Mouse (Mus musculus) limb, embryonic 14.5 days (tissue): Measurements from ENCODE around the gene Slc22a15. TPM values are rescaled to one million over a fixed set of nuclear protein-coding genes. Genes with fewer than 3 reads are reported as not detected.
A peak's percentile ranks its signal among the peaks of the same experiment; 100 is the strongest.

Source experiments
- ATAC-seq: fragments of 200-750 bp; cut with Nextera tagmentation; 2 replicates; pipeline ENCODE4 v1.8.0; 2017; ENCODE audit warnings: low read depth, moderate number of reproducible peaks, moderate TSS enrichment; ENCODE audit not compliant: low FRiP score
- DNase-seq: peaks from one replicate; pipeline ENCODE4 v3.0.0-alpha.2; 2015; ENCODE audit warnings: low spot score
- H3K27ac ChIP-seq: fragments of 300-500 bp; sonication (generic); replicated peaks from 2 replicates; pipeline ENCODE4 v1.5.1; 2014; ENCODE audit warnings: low read depth, mild to moderate bottlenecking, low read length, moderate library complexity, mixed read lengths
- H3K27me3 ChIP-seq: fragments of 300-500 bp; sonication (generic); 2 replicates; pipeline ENCODE4 v1.6.1; 2014; ENCODE audit warnings: low read length, mixed read lengths; ENCODE audit not compliant: control insufficient read depth, insufficient read depth
- H3K36me3 ChIP-seq: fragments of 300-500 bp; sonication (generic); 2 replicates; pipeline ENCODE4 v1.6.1; 2014; ENCODE audit warnings: mild to moderate bottlenecking, low read length, moderate library complexity, mixed read lengths; ENCODE audit not compliant: control insufficient read depth, insufficient read depth
- H3K4me1 ChIP-seq: fragments of 300-500 bp; sonication (generic); 2 replicates; pipeline ENCODE4 v1.6.1; 2014; ENCODE audit warnings: antibody characterized with exemption, low read length, mixed read lengths; ENCODE audit not compliant: control insufficient read depth, insufficient read depth
- H3K4me2 ChIP-seq: fragments of 300-500 bp; sonication (generic); replicated peaks from 2 replicates; pipeline ENCODE4 v1.6.1; 2014; ENCODE audit warnings: low read depth, mild to moderate bottlenecking, low read length, moderate library complexity; ENCODE audit not compliant: severe bottlenecking
- H3K4me3 ChIP-seq: fragments of 300-500 bp; sonication (generic); replicated peaks from 2 replicates; pipeline ENCODE4 v1.5.1; 2014; ENCODE audit warnings: low read length
- H3K9ac ChIP-seq: fragments of 300-500 bp; sonication (generic); 2 replicates; pipeline ENCODE4 v1.6.1; 2014; ENCODE audit warnings: mild to moderate bottlenecking, low read depth, low read length, moderate library complexity; ENCODE audit not compliant: severe bottlenecking
- H3K9me3 ChIP-seq: fragments of 300-500 bp; sonication (generic); 2 replicates; pipeline ENCODE4 v1.6.1; 2016; ENCODE audit warnings: low read length; ENCODE audit not compliant: control insufficient read depth
- POLR2A ChIP-seq: fragments of 200-500 bp; IDR thresholded peaks from 2 replicates; pipeline ENCODE4 v1.8.0; 2012; ENCODE audit warnings: inconsistent platforms, mild to moderate bottlenecking, moderate library complexity, borderline replicate concordance; ENCODE audit not compliant: insufficient read depth, insufficient read length; ENCODE audit errors: extremely low read depth
- WGBS: fragments of 180-500 bp; shearing (Covaris S2); extraction: QIAGEN DNeasy Blood & Tissue Kit; methylation state at CpG from one replicate; pipeline ENCODE4 v1.1.7; 2014; 5-methylcytosine and 5-hydroxymethylcytosine counted together
- polyA plus RNA-seq, 2 experiments: library from polyadenylated mRNA; depleted of rRNA in 1 of 2; stranded (reverse) in 1 of 2; unstranded in 1 of 2; fragments of >200 nt; fragmentation: Nextera tagmentation in 1 of 2; extraction: Ambion mirVana in 1 of 2; gene quantifications; 2 replicates each; pipeline versions ENCODE4 v1.2.1 to v1.2.3; 2012 to 2014

Slc22a15 gene
- polyA plus RNA-seq, 2 experiments: 5.8 to 11.5 TPM

DNA sequence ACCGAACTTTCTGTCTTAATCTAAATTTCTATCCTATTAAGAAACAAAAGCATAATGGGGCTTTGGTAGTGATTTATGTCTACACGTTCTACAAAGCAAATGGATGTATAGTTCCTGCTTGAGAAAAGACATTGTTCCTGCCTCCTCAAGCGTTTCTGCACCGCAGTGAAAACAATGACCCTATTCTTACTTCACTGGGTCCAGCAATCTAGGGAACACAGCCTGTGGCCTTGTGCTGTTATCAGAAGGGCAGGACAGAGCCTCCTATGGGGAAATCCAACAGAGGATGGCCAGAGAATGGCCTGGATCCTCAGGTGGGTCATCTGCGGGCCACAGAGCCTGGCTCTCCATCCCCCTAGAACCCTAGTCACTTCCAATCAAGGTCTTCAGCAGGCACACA, 46.1 kb downstream of the Slc22a15 start:
- no peak overlapping the region for H3K9ac ChIP-seq
- WGBS: 91% methylated on average over 5 of the region's 5 CpGs
- H3K4me3 ChIP-seq: no peak overlapping the region
- DNase-seq: no peak
- TF ChIP-seq POLR2A: no peak
- H3K4me2 ChIP-seq: no peak overlapping the region
- no peak overlapping the region for H3K27ac ChIP-seq
- peaks cover 34% of the 10 kb centered on the region for H3K36me3 ChIP-seq
- H3K9me3 ChIP-seq: no peaks in the 10 kb centered on the region
- ATAC-seq: no peak
- H3K27me3 ChIP-seq: no peaks in the 10 kb centered on the region
- H3K4me1 ChIP-seq: no peaks in the 10 kb centered on the region; the same call in 1 of the 2 replicates

- no peak overlapping the region for H3K9ac ChIP-seq
- no peaks in the 10 kb centered on the region; the same call in 1 of the 2 replicates for H3K4me1 ChIP-seq
- DNase-seq (no peak), ATAC-seq (no peak)
- TF ChIP-seq POLR2A: no peak
- 0 out of 2 replicates have a peak overlapping the region, but pooled peaks have one; percentile 16 for H3K27ac ChIP-seq
- H3K27me3 ChIP-seq: no peaks in the 10 kb centered on the region
- 64% methylated on average over 7 of the region's 7 CpGs for WGBS
- peaks cover 38% of the 10 kb centered on the region for H3K36me3 ChIP-seq
- no peak overlapping the region for H3K4me3 ChIP-seq
- H3K9me3 ChIP-seq: no peaks in the 10 kb centered on the region
- no peak overlapping the region for H3K4me2 ChIP-seq
Measured at GRCm38 (mm10) chr3:101876459-101877285, 47.6 kb downstream of the Slc22a15 start.

DNA sequence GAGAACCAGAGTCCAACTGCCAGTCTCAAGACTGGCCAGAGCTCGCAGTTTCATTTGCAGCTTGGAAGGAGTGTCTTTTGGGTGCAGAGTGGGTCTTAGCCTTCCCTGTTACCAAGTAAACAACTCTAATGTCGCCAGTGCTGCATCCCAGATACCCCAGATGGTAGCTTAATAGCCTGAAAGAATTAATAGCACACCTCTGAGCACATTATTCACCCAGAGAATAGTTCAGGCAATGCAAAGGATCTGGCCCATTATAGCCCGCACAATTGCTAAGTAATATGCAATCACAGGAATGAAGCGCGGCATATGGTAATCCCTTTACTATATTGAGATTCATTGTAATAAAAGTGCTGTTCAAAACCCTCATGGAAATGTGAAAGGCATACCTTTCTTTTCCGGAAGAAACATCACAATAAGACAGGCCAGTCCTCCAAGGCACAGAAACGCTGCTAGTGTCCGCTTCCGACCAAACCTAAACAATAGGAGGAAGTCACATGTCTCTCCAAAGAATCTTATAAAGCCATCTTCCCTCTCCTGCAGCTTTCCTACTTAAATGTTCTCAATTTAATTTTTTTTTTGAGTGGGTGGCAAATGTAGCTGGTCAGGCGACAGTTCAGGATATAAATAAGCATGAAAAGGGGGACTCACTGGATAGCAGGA, 48.9 kb downstream of the Slc22a15 start:
- no peak for DNase-seq
- no peak for TF ChIP-seq POLR2A
- H3K27me3 ChIP-seq: no peaks in the 10 kb centered on the region

GRCm38 (mm10) chr3:101873061-101873675, 51.1 kb downstream of the Slc22a15 start:
- 79% methylated on average over 7 of the region's 7 CpGs for WGBS
- Histone ChIP-seq H3K9ac (no peak overlapping the region), H3K4me1 (no peaks in the 10 kb centered on the region), H3K9me3 (no peaks in the 10 kb centered on the region), H3K27me3 (no peaks in the 10 kb centered on the region), H3K4me3 (no peak overlapping the region), H3K36me3 (peaks cover 28% of the 10 kb centered on the region; the same call in 1 of the 2 replicates), H3K27ac (no peak overlapping the region), H3K4me2 (no peak overlapping the region)
- DNase-seq: no peak
- ATAC-seq: no peak
- no peak for TF ChIP-seq POLR2A

More for the DNA sequence above, 48.9 kb downstream of the Slc22a15 start:
- Histone ChIP-seq H3K27ac (no peak overlapping the region), H3K9ac (no peak overlapping the region), H3K4me3 (no peak overlapping the region), H3K4me2 (no peak overlapping the region), H3K9me3 (no peaks in the 10 kb centered on the region), H3K4me1 (no peaks in the 10 kb centered on the region; the same call in 1 of the 2 replicates), H3K36me3 (peaks cover 38% of the 10 kb centered on the region)
- WGBS: 83% methylated on average over 10 of the region's 10 CpGs
- no peak for ATAC-seq

DNA sequence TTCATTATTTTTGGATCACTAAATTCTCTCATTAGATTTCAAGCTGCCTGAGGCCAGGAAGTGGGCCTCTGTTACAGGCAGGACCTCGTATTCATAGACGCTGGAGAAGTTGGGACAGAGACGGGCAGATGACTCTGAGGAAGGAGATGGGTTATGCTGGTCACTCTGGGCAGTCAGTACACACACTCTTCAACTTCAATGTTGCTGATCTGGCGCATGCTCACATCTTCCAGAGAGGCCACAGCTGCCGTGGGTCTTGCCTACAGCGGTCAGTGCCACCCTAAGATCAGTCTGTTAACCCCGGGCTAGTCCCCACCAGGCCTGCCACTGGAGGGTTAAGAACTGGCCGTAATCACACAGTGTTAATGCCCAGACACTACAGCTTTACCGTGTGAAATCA, 52.3 kb downstream of the Slc22a15 start:
- DNase-seq (no peak), ATAC-seq (no peak)
- H3K27ac ChIP-seq: no peak overlapping the region
- TF ChIP-seq POLR2A: no peak
- no peak overlapping the region for H3K4me3 ChIP-seq
- H3K27me3 ChIP-seq: no peaks in the 10 kb centered on the region
- WGBS: 80% methylated on average over 9 of the region's 9 CpGs
- peaks cover 19% of the 10 kb centered on the region; the same call in 1 of the 2 replicates for H3K36me3 ChIP-seq
- H3K9ac ChIP-seq: no peak overlapping the region
- no peak overlapping the region for H3K4me2 ChIP-seq
- H3K4me1 ChIP-seq: no peaks in the 10 kb centered on the region
- H3K9me3 ChIP-seq: no peaks in the 10 kb centered on the region
